Comparison of ENCODE assay signal across 8 mouse cellular contexts in the genomic region with DNA sequence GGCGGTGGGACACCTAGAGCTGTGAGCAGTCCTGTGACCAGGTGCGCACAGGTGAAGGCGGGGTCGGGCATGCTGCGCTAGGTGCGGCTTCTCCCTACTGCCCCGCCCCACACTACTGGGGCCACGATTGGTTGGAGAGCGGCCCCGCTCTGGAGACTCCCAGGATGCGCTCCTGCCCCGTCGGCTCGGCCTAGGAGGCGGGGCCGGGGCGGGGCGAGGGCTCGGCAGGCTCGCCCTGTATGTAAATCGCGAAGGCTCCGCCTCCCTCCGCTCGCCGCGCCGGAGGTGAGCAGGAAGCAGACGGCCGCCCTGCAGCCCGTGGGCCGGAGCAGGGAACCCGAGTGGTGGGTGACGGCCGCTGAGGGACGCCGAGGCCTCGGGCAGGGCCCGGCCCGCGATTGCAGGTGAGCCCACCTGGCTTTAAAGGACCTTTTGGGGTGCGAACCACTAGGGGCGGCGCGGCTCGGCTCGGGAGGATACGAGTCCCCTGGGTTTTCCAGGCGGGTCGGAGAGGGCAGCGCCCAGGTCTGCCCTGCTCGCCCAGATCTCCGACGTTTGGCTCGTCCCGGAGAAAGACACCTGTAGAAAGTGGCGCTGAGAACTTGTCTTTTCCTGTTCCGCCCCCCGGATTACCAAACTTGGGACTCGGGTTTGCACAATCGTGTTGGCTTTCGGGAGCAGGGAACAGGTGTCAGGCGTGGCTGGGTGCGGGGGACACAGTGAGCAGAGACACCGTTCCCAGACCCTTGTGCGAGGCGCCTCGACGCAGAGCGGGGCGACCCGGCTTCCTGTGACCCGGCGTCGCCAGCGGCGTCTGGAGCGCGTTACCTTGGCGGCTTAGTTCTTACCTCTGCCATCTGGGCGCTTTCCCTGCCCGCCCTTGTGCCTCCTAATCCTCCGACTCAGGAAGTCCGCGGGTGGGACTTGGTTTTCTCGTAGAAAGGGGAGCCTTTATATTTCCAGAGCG. TPM values are rescaled to one million over a fixed set of nuclear protein-coding genes. Genes with fewer than 3 reads are reported as not detected.
DNase-seq lines count a peak whose midpoint lies in the region; ATAC-seq lines count a peak whose summit lies in the region.

A gene (plus strand): TSS at position 276 of the 967 bp plus-strand sequence.

- WGBS in hindbrain, embryonic 13.5 days, result under 1% methylated on average over 87 of the region's 87 CpGs
- WGBS in limb, embryonic 10.5 days, result under 1% methylated on average over 87 of the region's 87 CpGs
- WGBS in midbrain, embryonic 11.5 days, result under 1% methylated on average over 87 of the region's 87 CpGs

- peaks cover 37% of the 10 kb centered on the region for H3K36me3 ChIP-seq in hindbrain, embryonic 13.5 days
- H3K36me3 ChIP-seq in limb, embryonic 10.5 days, result peaks cover 39% of the 10 kb centered on the region
- peaks cover 8% of the 10 kb centered on the region; the same call in 1 of the 2 replicates for H3K36me3 ChIP-seq in midbrain, embryonic 11.5 days (ENCODE audit: control insufficient read depth, insufficient read depth, low read length)

- peak; percentile 89 for ATAC-seq in hindbrain, embryonic 13.5 days (ENCODE audit: low FRiP score)
- peak; percentile 93 for ATAC-seq in midbrain, embryonic 11.5 days (ENCODE audit: low FRiP score)

- H3K4me1 ChIP-seq in hindbrain, embryonic 13.5 days (replicated peaks), result peaks cover 17% of the 10 kb centered on the region
- peaks cover 32% of the 10 kb centered on the region for H3K4me1 ChIP-seq in limb, embryonic 10.5 days
- peaks cover 8% of the 10 kb centered on the region for H3K4me1 ChIP-seq in midbrain, embryonic 11.5 days (ENCODE audit: control insufficient read depth, insufficient read depth, low read length)

- peak within 1 kb of the TSS; percentile 96 for H3K4me2 ChIP-seq in hindbrain, embryonic 13.5 days
- H3K4me2 ChIP-seq in midbrain, embryonic 11.5 days, result peak within 1 kb of the TSS; percentile 84

- no peaks in the 10 kb centered on the region for H3K9me3 ChIP-seq in hindbrain, embryonic 13.5 days
- H3K9me3 ChIP-seq in limb, embryonic 10.5 days (replicated peaks), result no peaks in the 10 kb centered on the region
- no peaks in the 10 kb centered on the region for H3K9me3 ChIP-seq in midbrain, embryonic 11.5 days (ENCODE audit: control insufficient read depth, low read length)

- no peak within 1 kb of the TSS for H3K27ac ChIP-seq in hindbrain, embryonic 13.5 days
- peak within 1 kb of the TSS; percentile 82 for H3K27ac ChIP-seq in limb, embryonic 10.5 days
- H3K27ac ChIP-seq in midbrain, embryonic 11.5 days (ENCODE audit: low read depth, low read length), result no peak within 1 kb of the TSS

- DNase-seq in R1 (ENCODE audit: low read depth, low spot score), result peak; percentile 95
- peak; percentile 70 for DNase-seq in cerebellum, adult 8-10 months
- peak; percentile 72 for DNase-seq in forelimb bud, embryonic 11.5 days (ENCODE audit: low read depth, low spot score)
- DNase-seq in limb, embryonic 10.5 days (ENCODE audit: low spot score), result peak; percentile 90
- peak; percentile 98 for DNase-seq in midbrain, embryonic 11.5 days (ENCODE audit: low spot score, missing footprints)
- peak; percentile 51 for DNase-seq in right cerebral cortex, postnatal 4 days
- peak; percentile 93 for DNase-seq in yolk sac, embryonic 10.5 days (ENCODE audit: low spot score)

- H3K9ac ChIP-seq in hindbrain, embryonic 13.5 days, result peak within 1 kb of the TSS; percentile 65
- peak within 1 kb of the TSS; percentile 56 for H3K9ac ChIP-seq in midbrain, embryonic 11.5 days (ENCODE audit: low read length)

- H3K27me3 ChIP-seq in hindbrain, embryonic 13.5 days, result peaks cover 68% of the 10 kb centered on the region
- peaks cover 44% of the 10 kb centered on the region for H3K27me3 ChIP-seq in limb, embryonic 10.5 days (ENCODE audit: low read depth, poor library complexity, severe bottlenecking)
- peaks cover 28% of the 10 kb centered on the region for H3K27me3 ChIP-seq in midbrain, embryonic 11.5 days (ENCODE audit: control insufficient read depth, insufficient read depth, low read length)

- H3K4me3 ChIP-seq in hindbrain, embryonic 13.5 days, result peak within 1 kb of the TSS; percentile 57
- H3K4me3 ChIP-seq in limb, embryonic 10.5 days, result peak within 1 kb of the TSS; percentile 80
- peak within 1 kb of the TSS; percentile 58 for H3K4me3 ChIP-seq in midbrain, embryonic 11.5 days (ENCODE audit: low read depth, low read length)

RNA-seq across cellular contexts. Expression of the gene that starts here (rescaled TPM):
- polyA plus RNA-seq in hindbrain, embryonic 13.5 days (2015; fragmentation: Nextera tagmentation; extraction: Ambion mirVana), result 1.00 and 2.2 TPM in 2 replicates
- polyA plus RNA-seq in limb, embryonic 10.5 days (2016; fragmentation: Nextera tagmentation; extraction: Ambion mirVana), result 11.2 and 12.3 TPM in 2 replicates
- 2.4 and 2.5 TPM in 2 replicates for polyA plus RNA-seq in midbrain, embryonic 11.5 days (2014; fragmentation: Nextera tagmentation; extraction: Ambion mirVana)
